Mouse (Mus musculus): ENCODE measurements around the gene Grk5. TPM values are rescaled to one million over a fixed set of nuclear protein-coding genes. Genes with fewer than 3 reads are reported as not detected.

The Grk5 gene
- polyA plus RNA-seq, 1 experiment from 2014 or later: 3.2 TPM

DNA sequence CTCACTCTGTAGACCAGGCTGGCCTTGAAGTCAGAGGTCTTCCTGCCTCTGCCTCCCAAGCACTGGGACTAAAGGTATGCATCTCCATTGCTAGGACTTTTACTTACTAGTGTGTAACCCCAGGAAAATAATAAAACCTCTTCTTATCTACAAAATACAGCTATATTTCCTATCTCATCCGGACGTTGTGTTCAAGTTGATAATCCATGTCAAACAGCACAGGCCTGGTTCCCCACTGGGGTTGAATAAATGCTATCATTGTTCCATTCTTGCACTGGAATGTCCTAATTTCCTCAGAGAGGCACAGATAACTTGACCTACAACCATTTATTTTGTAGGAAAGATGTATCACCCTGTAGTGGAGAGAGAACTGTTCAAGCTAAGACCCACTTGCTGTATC, 1.9 kb upstream of the Grk5 start:
- ATAC-seq (replicated peaks; ENCODE audit: insufficient number of reproducible peaks, insufficient read depth, low FRiP score, low read depth): no peak
- H3K27me3 ChIP-seq: no peaks in the 10 kb centered on the region
- 52% methylated on average over 2 of the region's 2 CpGs for WGBS
- H3K36me3 ChIP-seq: no peaks in the 10 kb centered on the region
- H3K27ac ChIP-seq: no peak overlapping the region
- peaks cover 23% of the 10 kb centered on the region for H3K4me1 ChIP-seq (replicated peaks)
- H3K9ac ChIP-seq: no peak overlapping the region
- no peaks in the 10 kb centered on the region for H3K9me3 ChIP-seq (replicated peaks)
- H3K4me2 ChIP-seq: no peak overlapping the region
- H3K4me3 ChIP-seq: no peak overlapping the region

DNA sequence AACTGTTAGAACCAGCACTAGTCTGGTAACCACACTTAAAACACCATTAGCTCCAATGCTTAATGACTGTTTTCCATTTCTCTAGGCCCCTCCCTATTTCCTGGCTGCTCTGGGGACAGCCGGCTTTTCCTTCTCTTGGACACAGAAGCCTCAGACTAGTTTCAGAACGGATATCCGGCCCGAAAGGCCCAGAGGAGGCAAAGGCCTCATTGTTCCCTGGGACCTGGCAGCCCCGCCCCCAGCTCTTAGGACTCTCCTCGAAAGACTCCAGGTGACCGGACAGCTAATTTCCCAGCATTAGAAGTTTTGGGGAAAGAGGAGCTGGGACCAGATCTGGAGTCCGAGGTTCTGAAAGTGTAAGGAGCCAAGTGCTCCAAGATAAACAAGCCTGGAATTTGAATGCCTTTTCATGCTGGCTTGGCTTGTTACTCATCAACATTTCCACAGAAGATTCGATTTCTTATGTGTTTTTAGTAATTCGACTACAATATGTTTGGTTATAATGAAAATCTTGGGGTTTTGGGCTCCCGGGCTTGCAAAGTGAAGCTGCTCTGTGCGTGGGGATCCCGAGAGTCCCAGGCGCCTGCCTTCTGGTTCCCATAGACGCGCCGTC, 342 bp upstream of the Grk5 start:
- Histone ChIP-seq H3K9me3 (replicated peaks) (no peaks in the 10 kb centered on the region), H3K27ac (peak overlapping the region; percentile 96), H3K4me2 (peak overlapping the region; percentile 74), H3K4me3 (peak overlapping the region; percentile 76), H3K4me1 (replicated peaks) (peaks cover 24% of the 10 kb centered on the region), H3K27me3 (no peaks in the 10 kb centered on the region), H3K9ac (peak overlapping the region; percentile 88), H3K36me3 (no peaks in the 10 kb centered on the region)
- ATAC-seq (replicated peaks; ENCODE audit: insufficient number of reproducible peaks, insufficient read depth, low FRiP score, low read depth): peak; percentile 40; the same call in 1 of the 2 replicates
- 7% methylated on average over 17 of the region's 17 CpGs for WGBS

DNA sequence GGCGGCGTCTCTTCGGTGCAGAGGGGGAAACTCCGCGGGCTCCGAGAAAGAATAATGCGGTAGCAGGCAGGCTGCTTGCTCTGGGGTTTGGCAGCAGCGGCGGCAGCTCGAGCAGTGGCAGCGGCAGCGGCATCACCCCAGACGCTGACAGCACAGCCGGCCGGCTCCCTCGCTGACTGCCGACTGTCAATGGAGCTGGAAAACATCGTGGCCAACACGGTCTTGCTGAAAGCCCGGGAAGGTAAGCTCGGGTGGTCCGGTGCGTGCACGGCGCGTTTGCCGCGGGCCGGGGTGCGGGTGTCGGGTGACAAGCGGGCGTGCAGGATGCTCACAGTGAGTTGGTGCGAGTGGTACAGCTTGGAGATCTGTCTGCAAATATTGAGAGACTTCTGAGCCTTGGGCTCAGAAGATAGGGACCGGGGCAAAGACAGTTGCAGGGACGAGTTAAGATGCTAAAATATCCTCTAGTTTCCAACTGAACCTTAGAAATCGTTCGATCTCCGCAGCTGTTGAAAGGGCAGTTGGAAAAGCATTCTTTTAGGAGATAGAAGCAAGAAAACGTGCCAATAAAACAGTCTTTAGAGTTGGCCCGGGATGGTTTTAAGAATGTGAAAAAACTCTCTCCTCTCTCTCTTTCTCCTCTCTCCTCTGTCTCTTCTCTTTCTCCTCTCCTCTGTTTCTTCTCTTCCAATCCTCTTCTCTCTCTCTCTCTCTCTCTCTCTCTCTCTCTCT, 1.0 kb downstream of the Grk5 start:
- Histone ChIP-seq H3K4me1 (replicated peaks) (peaks cover 30% of the 10 kb centered on the region), H3K27me3 (no peaks in the 10 kb centered on the region), H3K36me3 (no peaks in the 10 kb centered on the region), H3K4me3 (peak overlapping the region; percentile 76), H3K9ac (peak overlapping the region; percentile 88), H3K27ac (peak overlapping the region; percentile 96), H3K4me2 (peak overlapping the region; percentile 74), H3K9me3 (replicated peaks) (no peaks in the 10 kb centered on the region)
- WGBS: under 1% methylated on average over 39 of the region's 41 CpGs
- peak; percentile 21; the same call in 1 of the 2 replicates for ATAC-seq (replicated peaks; ENCODE audit: insufficient number of reproducible peaks, insufficient read depth, low FRiP score, low read depth)

DNA sequence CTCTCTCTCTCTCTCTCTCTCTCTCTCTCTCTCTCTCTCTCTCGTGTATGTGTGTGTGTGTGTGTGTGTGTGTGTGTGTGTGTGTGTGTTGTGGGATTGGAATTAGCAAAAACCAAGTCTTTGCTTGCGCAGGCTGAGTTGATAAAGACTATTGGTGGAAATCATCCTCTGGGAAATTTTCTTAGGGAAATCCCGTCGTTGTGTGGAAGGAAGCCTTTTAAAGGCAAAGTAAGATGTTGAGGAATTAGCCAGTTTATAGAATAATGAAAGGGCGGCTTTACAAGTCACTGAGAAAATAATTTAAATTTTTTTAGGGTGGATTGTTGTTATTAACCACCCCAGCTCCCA, 1.5 kb downstream of the Grk5 start:
- no peak for ATAC-seq (replicated peaks; ENCODE audit: insufficient number of reproducible peaks, insufficient read depth, low FRiP score, low read depth)
- Histone ChIP-seq H3K4me1 (replicated peaks) (peaks cover 35% of the 10 kb centered on the region), H3K9ac (peak overlapping the region; percentile 23; the same call in 1 of the 2 replicates), H3K27me3 (no peaks in the 10 kb centered on the region), H3K9me3 (replicated peaks) (no peaks in the 10 kb centered on the region), H3K27ac (no peak overlapping the region; the same call in 1 of the 2 replicates), H3K4me3 (peak overlapping the region; percentile 76), H3K36me3 (no peaks in the 10 kb centered on the region), H3K4me2 (peak overlapping the region; percentile 74)
- WGBS: 6% methylated on average over 4 of the region's 5 CpGs

DNA sequence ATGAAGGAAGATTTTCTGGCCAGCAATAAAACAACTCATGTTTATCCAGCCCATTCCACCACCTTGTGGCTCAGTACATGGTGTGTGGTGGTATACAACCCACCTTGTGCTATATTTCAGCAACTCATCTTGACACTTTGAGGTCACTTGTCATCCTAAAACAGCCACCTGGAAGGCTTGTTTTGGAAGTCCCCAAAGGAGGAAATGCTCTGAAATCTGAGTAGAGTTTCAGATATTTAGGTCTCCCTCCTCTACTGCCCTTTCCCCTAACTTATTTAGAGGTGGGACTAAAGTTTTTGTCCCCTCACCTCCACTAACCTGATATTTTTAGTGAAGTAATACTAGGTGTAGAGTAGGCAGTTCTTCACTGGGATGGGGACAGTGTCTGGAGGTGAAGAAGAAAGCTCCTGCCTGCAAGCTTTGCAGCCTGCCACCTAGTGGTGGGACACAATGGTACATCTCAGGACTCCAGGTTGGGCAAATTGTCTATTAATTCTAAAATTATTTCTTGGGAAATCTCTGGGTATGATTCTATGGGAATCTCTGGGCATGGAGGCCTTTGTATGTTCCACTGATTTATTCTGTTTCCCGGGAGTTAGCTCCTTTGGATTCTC, 2.5 kb downstream of the Grk5 start:
- H3K27ac ChIP-seq: no peak overlapping the region
- H3K9me3 ChIP-seq (replicated peaks): no peaks in the 10 kb centered on the region
- no peaks in the 10 kb centered on the region for H3K36me3 ChIP-seq
- WGBS: 29% methylated on average over 1 of the region's 1 CpGs
- H3K4me2 ChIP-seq: peak overlapping the region; percentile 74
- H3K27me3 ChIP-seq: no peaks in the 10 kb centered on the region
- ATAC-seq (replicated peaks; ENCODE audit: insufficient number of reproducible peaks, insufficient read depth, low FRiP score, low read depth): no peak
- peak overlapping the region; percentile 23; the same call in 1 of the 2 replicates for H3K9ac ChIP-seq
- H3K4me1 ChIP-seq (replicated peaks): peaks cover 35% of the 10 kb centered on the region
- peak overlapping the region; percentile 76 for H3K4me3 ChIP-seq

DNA sequence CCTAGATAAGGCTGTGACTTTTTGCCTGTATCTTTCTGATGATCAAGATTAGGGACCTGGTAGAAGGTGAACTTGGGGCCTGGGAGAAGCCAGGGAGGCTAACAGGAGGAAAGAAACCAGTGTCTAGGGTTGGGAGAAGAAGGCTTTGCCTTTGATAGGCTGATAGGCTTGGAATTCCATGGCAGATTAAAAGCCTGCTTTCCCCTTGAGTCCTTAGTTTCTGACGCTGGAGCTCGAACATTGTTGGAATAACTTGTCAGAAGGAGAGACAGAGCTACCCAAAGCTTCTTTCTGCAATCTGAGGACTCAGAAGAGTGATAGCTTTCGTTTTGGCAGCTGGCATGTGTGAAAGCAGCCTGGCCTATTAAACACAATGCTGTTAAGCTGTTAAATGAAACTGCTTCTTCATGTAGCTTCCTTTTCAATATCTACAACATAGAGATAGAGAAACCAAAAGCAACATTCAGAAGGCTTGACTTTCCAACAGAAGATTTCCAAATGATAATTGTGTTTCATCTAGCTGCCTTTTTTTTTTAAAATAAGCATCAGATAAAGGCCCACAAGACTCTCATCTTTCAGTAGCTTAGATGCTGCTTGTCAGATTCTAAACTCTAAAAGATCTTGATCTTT, 5.8 kb downstream of the Grk5 start:
- peak overlapping the region; percentile 67 for H3K27ac ChIP-seq
- no peak for ATAC-seq (replicated peaks; ENCODE audit: insufficient number of reproducible peaks, insufficient read depth, low FRiP score, low read depth)
- H3K9ac ChIP-seq: no peak overlapping the region
- no peaks in the 10 kb centered on the region for H3K36me3 ChIP-seq
- 10% methylated on average over 3 of the region's 3 CpGs for WGBS
- no peaks in the 10 kb centered on the region for H3K27me3 ChIP-seq
- H3K4me3 ChIP-seq: peak overlapping the region; percentile 11; the same call in 1 of the 2 replicates
- H3K4me1 ChIP-seq (replicated peaks): peaks cover 29% of the 10 kb centered on the region
- H3K4me2 ChIP-seq: peak overlapping the region; percentile 42
- H3K9me3 ChIP-seq (replicated peaks): no peaks in the 10 kb centered on the region

DNA sequence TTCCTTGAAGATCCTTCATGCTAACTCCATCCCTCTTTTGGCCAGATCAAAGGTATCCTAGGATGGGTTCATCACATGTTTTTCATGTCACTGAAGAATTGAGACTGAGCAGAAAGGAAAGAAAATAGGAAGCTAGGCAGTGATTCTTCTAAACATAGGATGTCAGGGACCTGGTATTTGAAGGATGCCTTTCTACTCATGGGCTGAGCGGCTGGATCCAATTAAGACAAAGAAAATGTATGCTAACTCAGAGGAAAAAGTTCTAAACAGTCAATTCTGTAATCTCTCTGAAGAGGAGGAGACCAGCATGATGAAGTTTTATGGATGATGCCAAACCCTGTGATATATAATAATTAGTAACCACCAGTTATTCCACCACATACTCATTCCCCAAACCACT, 13.6 kb downstream of the Grk5 start:
- 86% methylated on average over 1 of the region's 1 CpGs for WGBS

DNA sequence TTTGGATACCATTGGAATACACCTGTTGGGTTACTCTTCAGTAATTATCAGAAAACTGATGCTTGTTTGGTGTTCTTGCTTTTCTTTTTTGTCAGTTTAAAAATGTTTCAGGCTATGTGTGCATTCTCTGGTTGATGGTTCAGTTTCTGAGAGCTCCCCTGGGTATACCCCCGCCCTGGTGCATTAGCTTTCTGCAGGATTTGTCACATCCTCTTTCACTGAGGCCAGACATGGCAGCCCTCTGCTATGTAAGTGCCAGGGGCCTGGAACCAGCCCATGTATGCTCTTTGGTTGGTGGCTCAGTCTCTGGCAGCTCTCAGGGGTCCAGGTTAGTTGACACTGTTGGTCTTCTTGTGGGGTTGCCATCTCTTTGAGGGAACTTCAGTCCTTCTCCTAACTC, 14.4 kb downstream of the Grk5 start:
- Histone ChIP-seq H3K36me3 (0 out of 2 replicates have a peak, but pooled peaks cover 3% of the 10 kb centered on the region), H3K4me2 (no peak overlapping the region), H3K4me1 (replicated peaks) (peaks cover 8% of the 10 kb centered on the region; the same call in 1 of the 2 replicates), H3K27ac (no peak overlapping the region), H3K4me3 (no peak overlapping the region), H3K27me3 (no peaks in the 10 kb centered on the region), H3K9ac (no peak overlapping the region), H3K9me3 (replicated peaks) (no peaks in the 10 kb centered on the region)
- 89% methylated on average over 1 of the region's 1 CpGs for WGBS
- no peak for ATAC-seq (replicated peaks; ENCODE audit: insufficient number of reproducible peaks, insufficient read depth, low FRiP score, low read depth)

More for the DNA sequence above, 13.6 kb downstream of the Grk5 start:
- no peak overlapping the region for H3K4me3 ChIP-seq
- no peak overlapping the region for H3K27ac ChIP-seq
- no peaks in the 10 kb centered on the region for H3K9me3 ChIP-seq (replicated peaks)
- H3K36me3 ChIP-seq: 0 out of 2 replicates have a peak, but pooled peaks cover 3% of the 10 kb centered on the region
- ATAC-seq (replicated peaks; ENCODE audit: insufficient number of reproducible peaks, insufficient read depth, low FRiP score, low read depth): no peak
- no peak overlapping the region for H3K9ac ChIP-seq
- H3K4me1 ChIP-seq (replicated peaks): peaks cover 11% of the 10 kb centered on the region; the same call in 1 of the 2 replicates
- H3K27me3 ChIP-seq: no peaks in the 10 kb centered on the region
- no peak overlapping the region for H3K4me2 ChIP-seq

DNA sequence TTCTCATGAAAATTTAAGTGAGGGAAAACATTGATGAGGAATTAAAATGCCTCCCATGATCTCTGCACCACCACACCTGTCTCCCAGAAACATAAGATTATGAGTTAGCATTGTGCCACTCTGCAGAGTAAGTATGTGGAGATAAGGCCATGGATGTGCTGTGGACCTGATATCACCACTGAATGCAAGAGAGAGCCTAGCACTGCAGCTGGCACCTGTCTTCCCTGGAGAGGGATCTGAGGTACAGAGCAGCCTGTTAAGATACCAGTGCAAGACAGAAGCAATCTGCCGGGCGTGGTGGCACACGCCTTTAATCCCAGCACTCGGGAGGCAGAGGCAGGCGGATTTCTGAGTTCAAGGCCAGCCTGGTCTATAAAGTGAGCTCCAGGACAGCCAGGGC, 15.9 kb downstream of the Grk5 start:
- Histone ChIP-seq H3K27ac (no peak overlapping the region), H3K9me3 (replicated peaks) (no peaks in the 10 kb centered on the region), H3K4me1 (replicated peaks) (peaks cover 8% of the 10 kb centered on the region; the same call in 1 of the 2 replicates), H3K4me2 (no peak overlapping the region), H3K9ac (no peak overlapping the region), H3K36me3 (0 out of 2 replicates have a peak, but pooled peaks cover 3% of the 10 kb centered on the region), H3K27me3 (no peaks in the 10 kb centered on the region), H3K4me3 (no peak overlapping the region)
- 85% methylated on average over 5 of the region's 5 CpGs for WGBS
- ATAC-seq (replicated peaks; ENCODE audit: insufficient number of reproducible peaks, insufficient read depth, low FRiP score, low read depth): no peak

DNA sequence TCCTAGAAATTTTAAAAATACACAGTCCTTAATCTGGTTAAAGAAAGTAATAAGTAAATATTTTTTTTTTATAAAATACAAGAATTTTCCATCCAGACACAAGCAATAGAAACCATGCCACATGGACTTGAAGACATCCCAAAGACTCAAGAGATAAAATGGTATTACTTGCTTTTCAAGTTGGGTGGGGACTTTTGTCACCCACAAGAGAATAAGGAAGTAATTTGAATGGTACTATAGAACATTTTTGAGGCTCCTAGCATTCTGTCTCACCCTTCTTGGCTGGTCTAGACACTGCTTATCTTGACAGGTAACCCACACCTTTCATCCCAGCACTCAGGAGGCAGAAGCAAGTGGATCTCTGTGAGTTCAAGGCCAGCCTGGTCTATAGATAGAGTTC, 20.8 kb downstream of the Grk5 start:
- no peak for ATAC-seq (replicated peaks; ENCODE audit: insufficient number of reproducible peaks, insufficient read depth, low FRiP score, low read depth)
- no peak overlapping the region for H3K4me3 ChIP-seq
- H3K9me3 ChIP-seq (replicated peaks): no peaks in the 10 kb centered on the region
- no peak overlapping the region for H3K27ac ChIP-seq
- H3K9ac ChIP-seq: no peak overlapping the region
- H3K27me3 ChIP-seq: no peaks in the 10 kb centered on the region
- H3K36me3 ChIP-seq: no peaks in the 10 kb centered on the region
- H3K4me2 ChIP-seq: no peak overlapping the region
- peaks cover 10% of the 10 kb centered on the region for H3K4me1 ChIP-seq (replicated peaks)

DNA sequence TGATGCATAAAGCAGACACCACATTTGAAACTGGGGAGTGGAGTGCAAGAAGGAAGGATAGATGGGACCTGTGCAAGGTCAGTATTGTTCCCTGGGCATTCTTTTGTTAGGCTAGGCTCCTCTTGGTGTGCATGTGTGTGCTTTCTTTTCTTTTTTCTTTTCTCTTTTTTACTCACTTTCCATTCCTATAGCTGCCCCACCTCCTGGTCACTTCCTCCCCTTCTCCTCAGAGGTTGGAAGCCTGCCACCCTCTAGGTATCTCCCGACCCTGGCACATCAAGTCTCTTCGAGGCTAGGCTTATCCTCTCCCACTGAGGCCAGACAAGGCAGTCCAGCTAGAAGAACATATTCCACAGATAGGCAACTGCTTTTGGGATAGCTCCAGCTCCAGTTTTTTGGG, 22.1 kb downstream of the Grk5 start:
- Histone ChIP-seq H3K4me2 (no peak overlapping the region), H3K27me3 (no peaks in the 10 kb centered on the region), H3K36me3 (no peaks in the 10 kb centered on the region), H3K4me3 (no peak overlapping the region), H3K4me1 (replicated peaks) (peaks cover 18% of the 10 kb centered on the region), H3K9ac (no peak overlapping the region), H3K27ac (no peak overlapping the region), H3K9me3 (replicated peaks) (no peaks in the 10 kb centered on the region)
- no peak for ATAC-seq (replicated peaks; ENCODE audit: insufficient number of reproducible peaks, insufficient read depth, low FRiP score, low read depth)
- WGBS: 33% methylated on average over 2 of the region's 2 CpGs

Measured in heart, embryonic 15.5 days (tissue).